Mouse (Mus musculus) R1 (cell line): Measurements from ENCODE around the gene Eci2.
"Not testable (repeated sequence)": the region's sequence is repeated elsewhere in the genome, so short reads cannot be mapped to it uniquely, and the experiment has no call there.

Source experiments
- DNase-seq: peaks from one replicate; pipeline ENCODE4 v3.0.0-alpha.2; 2018; ENCODE audit warnings: low read depth, low spot score

Eci2 gene

DNA sequence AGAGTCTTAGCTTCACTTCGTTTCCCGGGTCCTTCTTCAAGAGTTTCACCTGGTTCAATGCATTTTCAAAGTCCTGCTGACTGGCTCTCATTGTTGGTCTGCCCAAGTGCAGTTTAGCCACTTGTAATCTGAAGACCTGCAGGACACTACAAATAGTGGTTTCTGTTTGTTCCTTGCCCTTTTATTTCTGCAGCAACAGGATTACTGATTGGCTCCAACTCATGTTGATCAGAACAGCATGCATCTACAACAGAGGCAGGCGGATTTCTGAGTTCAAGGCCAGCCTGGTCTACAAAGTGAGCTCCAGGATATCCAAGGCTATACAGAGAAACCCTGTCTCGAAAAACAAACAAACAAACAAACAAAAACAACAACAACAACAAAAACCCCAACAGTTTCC, 33.8 kb downstream of the Eci2 start:
- DNase-seq = no peak

- DNase-seq = no peak
Observed at GRCm38 (mm10) chr13:34991581-34992273, 35.2 kb downstream of the Eci2 start.

DNA sequence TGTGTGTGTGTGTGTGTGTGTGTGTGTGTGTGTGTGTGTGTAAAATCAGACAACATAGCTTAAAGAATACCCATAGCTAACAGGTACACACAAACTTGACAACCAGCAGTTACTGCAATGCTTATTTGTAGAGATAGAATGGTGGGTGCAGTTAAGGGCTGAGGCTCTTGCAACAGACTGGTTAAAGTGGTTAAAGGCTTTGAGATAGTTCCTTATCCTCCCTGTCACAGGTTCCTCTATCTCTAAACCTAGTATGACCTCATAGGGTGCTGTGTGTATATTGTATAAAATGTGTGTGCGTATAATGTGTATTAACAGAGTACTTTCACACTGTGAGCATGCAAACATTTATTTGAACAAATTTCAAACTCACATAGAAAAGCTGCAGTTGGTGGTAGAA, 43.4 kb downstream of the Eci2 start:
- DNase-seq = not testable (repeated sequence)

- peak; percentile 73 for DNase-seq
Observed at GRCm38 (mm10) chr13:34978635-34979034, 48.3 kb downstream of the Eci2 start.

GRCm38 (mm10) chr13:34977410-34977809, 49.5 kb downstream of the Eci2 start:
- DNase-seq = no peak

DNA sequence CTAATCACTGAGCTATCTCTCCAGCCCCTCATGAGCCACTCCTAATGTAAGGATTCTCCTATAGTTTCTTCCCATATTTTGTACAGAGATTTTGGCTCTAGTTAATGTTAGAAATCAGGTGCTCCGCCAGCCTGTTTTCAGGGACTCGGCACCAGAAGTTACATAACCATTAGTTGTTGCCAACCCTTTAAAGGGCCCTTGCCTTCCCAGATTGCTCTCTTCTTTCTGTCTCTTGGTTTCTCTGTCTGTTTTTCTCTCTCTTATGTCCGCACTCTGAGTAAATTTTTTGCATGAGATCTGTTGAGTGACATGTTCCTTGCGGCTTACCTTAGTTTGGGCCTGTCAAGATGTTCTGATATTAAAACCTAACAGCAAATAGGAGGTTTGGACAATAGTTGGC, 50.8 kb downstream of the Eci2 start:
- DNase-seq = no peak

- peak; percentile 72 for DNase-seq
Observed at GRCm38 (mm10) chr13:34973770-34974169, 53.1 kb downstream of the Eci2 start.

- peak; percentile 70 for DNase-seq
Observed at GRCm38 (mm10) chr13:34973149-34973548, 53.7 kb downstream of the Eci2 start.

GRCm38 (mm10) chr13:34972456-34972855, 54.4 kb downstream of the Eci2 start:
- DNase-seq = not testable (repeated sequence)

DNA sequence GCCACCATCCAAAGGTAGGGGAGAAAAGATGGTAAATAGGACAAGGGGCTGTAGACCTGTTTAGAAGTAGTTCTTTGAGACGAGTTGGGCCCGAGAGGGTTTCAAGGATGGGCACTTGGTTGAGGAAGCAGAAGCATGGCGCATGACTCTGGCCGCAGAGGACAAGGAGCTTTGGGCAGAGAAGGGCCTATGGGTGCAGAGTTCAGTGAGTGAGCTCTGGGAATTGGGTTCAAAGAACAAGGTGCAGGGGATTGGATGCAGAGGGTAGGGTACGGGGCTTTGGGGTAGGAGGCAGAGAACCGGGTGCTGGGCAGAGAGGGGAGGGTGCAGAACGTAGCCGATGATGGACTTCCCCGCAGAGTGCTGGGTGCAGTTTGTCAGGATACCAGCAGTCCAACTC, 61.2 kb downstream of the Eci2 start:
- DNase-seq = not testable (repeated sequence)

GRCm38 (mm10) chr13:34964866-34965265, 62.0 kb downstream of the Eci2 start:
- peak; percentile 83 for DNase-seq

DNA sequence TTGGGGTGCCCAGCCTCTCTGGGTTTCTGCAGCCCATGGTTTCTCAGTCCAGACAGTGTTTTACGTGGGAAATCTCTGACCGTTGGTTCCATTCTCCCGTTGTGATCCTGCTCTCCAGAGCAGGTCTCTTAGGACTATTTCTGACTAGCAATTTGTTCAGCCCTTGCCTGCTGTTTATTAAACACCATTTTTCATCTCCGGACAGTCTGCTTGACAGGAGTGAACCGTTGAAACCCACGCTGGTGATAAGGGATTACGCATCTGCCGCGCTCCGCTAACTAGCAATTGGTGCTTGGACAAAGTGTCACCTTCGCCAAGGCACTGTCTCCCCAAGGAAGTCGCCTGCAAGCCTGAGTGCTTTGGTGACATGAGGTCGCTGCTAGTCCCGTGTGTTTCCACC, 62.5 kb downstream of the Eci2 start:
- peak; percentile 21 for DNase-seq

GRCm38 (mm10) chr13:34963511-34964397, 63.1 kb downstream of the Eci2 start, which contains the start of gene Eci3:
Gene Eci3 (minus strand): TSS chr13:34963810.
- peak; percentile 81 for DNase-seq

DNA sequence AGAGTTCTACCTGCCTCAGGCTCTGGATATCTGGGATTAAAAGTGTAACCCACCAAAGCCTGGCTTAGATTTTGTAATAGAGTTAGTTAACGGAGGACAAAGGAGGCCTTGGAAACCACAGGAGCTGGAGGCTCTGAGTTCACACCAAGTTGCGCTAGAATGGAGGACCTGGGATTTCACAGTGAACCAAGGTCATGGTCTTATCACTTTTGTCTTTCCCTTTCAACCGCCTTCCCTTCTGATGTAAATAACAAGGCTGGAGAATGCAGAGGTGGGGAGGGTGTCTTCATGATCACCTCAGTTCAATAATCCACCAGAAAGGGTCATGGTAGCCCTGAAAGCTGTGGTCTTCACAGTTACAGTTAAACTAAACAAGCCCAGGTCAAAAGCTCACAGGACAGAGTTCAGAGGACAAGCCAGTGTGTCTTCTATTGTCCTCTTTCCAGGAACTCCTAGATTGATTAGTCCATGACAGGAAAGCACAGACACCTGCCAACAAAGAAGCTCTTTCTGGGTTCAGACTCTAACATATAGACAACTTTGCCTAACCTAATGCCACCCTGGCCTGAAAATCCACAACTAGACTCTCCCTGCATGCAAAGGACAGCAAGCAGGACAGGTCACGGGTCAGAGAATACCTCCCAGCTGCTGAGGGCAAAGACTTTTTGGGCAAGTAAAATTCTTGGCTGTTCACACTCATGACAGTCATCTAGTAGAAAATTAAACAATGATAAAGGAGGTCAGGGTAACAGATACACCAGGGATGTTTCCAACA, 65.7 kb downstream of the Eci2 start:
- DNase-seq = peak; percentile 70

- DNase-seq = not testable (repeated sequence)
Observed at GRCm38 (mm10) chr13:34958158-34958557, 68.7 kb downstream of the Eci2 start.

- no peak for DNase-seq
Observed at GRCm38 (mm10) chr13:34956901-34957300, 70.0 kb downstream of the Eci2 start.

DNA sequence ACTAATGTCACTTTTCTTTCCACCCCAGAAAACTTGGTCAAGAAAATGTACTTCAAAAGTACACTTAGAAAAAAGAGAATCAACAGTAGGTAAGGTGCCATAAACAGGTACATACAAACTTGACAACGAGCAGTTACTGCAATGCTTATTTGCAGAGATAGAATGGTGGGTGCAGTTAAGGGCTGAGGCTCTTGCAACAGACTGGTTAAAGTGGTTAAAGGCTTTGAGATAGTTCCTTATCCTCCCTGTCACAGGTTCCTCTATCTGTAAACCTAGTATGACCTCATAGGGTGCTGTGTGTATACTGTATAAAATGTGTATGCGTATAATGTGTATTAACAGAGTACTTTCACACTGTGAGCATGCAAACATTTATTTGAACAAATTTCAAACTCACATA, 75.5 kb downstream of the Eci2 start:
- DNase-seq = not testable (repeated sequence)

DNA sequence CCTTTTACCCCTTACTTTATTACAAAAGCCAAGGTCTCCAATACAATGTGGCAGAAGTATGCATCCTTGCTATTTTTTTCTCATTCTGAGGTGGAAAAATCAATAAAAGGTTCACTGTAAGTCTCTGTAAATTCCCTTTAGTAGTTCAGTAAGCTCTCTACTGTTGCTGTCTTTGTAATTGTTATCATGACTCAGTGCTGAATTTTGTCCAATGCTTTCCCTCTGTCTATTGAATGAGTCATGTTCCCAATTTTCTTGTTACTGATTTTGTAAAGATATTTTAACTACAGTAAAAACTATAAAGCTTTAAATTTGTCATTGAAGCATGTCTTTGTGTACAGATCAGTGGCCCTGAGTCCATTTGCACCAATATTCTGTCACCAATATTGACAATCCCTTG, 84.5 kb downstream of the Eci2 start:
- no peak for DNase-seq

DNA sequence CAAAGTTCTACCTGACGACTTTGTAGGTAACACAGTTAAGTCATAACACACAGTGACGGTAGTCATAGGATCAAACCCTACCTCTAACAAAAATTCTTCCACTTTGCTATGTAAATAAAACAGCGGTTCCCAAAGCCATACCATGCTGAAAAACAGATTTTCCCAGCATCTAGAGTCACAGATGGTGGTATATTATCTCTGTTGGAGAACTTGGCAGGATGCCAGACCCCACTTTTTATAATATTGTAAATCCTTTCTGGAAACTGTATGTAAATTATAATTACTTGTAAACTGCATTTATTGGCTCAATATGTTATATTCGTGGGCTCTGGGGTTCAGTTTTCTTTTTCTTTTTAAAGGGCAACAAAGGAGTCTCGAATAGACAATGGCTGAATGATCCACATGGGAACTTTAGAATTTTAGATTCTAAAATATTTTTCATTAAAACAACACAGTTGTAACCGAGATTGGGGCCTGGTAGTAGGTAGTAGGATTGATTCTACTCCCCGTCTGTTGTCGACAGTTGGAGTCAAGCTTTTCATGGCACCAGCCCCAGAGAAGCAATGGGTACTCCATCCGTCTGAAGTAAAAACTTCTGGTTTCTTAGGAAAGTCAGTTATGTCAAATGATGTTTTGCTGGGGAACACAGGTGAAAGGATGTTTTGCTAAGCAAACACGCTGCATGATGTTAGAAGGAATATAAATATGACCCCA, 91.8 kb downstream of the Eci2 start:
- DNase-seq = no peak
